Mouse (Mus musculus) liver, embryonic 12.5 days (tissue): ENCODE results near the gene Tnfaip8l2. TPM values are rescaled to one million over a fixed set of nuclear protein-coding genes. Genes with fewer than 3 reads are reported as not detected.
"Not testable (repeated sequence)": the region's sequence is repeated elsewhere in the genome, so short reads cannot be mapped to it uniquely, and the experiment has no call there.

Source experiments
- ATAC-seq: fragments of 200-750 bp; cut with Nextera tagmentation; 2 replicates; pipeline ENCODE4 v1.8.0; 2017; ENCODE audit warnings: moderate number of reproducible peaks, mild to moderate bottlenecking, moderate library complexity
- H3K27ac ChIP-seq: fragments of 300-500 bp; sonication (generic); 2 replicates; pipeline ENCODE4 v1.5.1; 2016; ENCODE audit warnings: mild to moderate bottlenecking
- H3K27me3 ChIP-seq: fragments of 300-500 bp; sonication (generic); replicated peaks from 2 replicates; pipeline ENCODE4 v1.6.1; 2016; ENCODE audit warnings: mild to moderate bottlenecking, moderate library complexity
- H3K36me3 ChIP-seq: fragments of 300-500 bp; sonication (generic); 2 replicates; pipeline ENCODE4 v1.6.1; 2016; ENCODE audit warnings: mild to moderate bottlenecking, moderate library complexity
- H3K4me1 ChIP-seq: fragments of 300-500 bp; sonication (generic); 2 replicates; pipeline ENCODE4 v1.6.1; 2016
- H3K4me2 ChIP-seq: fragments of 300-500 bp; sonication (generic); 2 replicates; pipeline ENCODE4 v1.6.1; 2016; ENCODE audit warnings: mild to moderate bottlenecking, moderate library complexity
- H3K4me3 ChIP-seq: fragments of 300-500 bp; sonication (generic); 2 replicates; pipeline ENCODE4 v1.5.1; 2016; ENCODE audit warnings: mild to moderate bottlenecking, moderate library complexity
- H3K9ac ChIP-seq: fragments of 300-500 bp; sonication (generic); 2 replicates; pipeline ENCODE4 v1.6.1; 2016; ENCODE audit warnings: mild to moderate bottlenecking, moderate library complexity
- H3K9me3 ChIP-seq: fragments of 300-500 bp; sonication (generic); replicated peaks from 2 replicates; pipeline ENCODE4 v1.6.1; 2016; ENCODE audit warnings: mild to moderate bottlenecking, moderate library complexity
- WGBS: fragments of 180-500 bp; shearing (Covaris S2); methylation state at CpG from one replicate; pipeline ENCODE4 v1.1.7; 2016; ENCODE audit not compliant: insufficient replicate concordance; 5-methylcytosine and 5-hydroxymethylcytosine counted together
- polyA plus RNA-seq: library from polyadenylated mRNA; unstranded; fragments of >200 nt; fragmentation: Nextera tagmentation; extraction: Ambion mirVana; gene quantifications from 2 replicates; pipeline ENCODE4 v1.2.1, GENCODE M21; 2016

The Tnfaip8l2 gene
- polyA plus RNA-seq, 1 experiment from 2014 or later = 5.1 TPM

- Histone ChIP-seq H3K4me2 (peak overlapping the region; percentile 84), H3K27me3 (no peaks in the 10 kb centered on the region), H3K9ac (peak overlapping the region; percentile 81), H3K4me1 (peaks cover 29% of the 10 kb centered on the region), H3K27ac (peak overlapping the region; percentile 80), H3K4me3 (peak overlapping the region; percentile 79), H3K36me3 (peaks cover 36% of the 10 kb centered on the region), H3K9me3 (no peaks in the 10 kb centered on the region)
- no peak; the same call in 1 of the 2 replicates for ATAC-seq
- WGBS = 47% methylated on average over 11 of the region's 11 CpGs
Measured at GRCm38 (mm10) chr3:95133176-95133575, 9.0 kb downstream of the Tnfaip8l2 start.

GRCm38 (mm10) chr3:95132389-95132788, 9.8 kb downstream of the Tnfaip8l2 start:
- not testable (repeated sequence) for H3K4me3 ChIP-seq, ATAC-seq, H3K9me3 ChIP-seq, H3K27ac ChIP-seq, H3K9ac ChIP-seq, H3K27me3 ChIP-seq, H3K4me2 ChIP-seq
- 76% methylated on average over 2 of the region's 2 CpGs for WGBS
- peaks cover 32% of the 10 kb centered on the region for H3K36me3 ChIP-seq
- H3K4me1 ChIP-seq = peaks cover 29% of the 10 kb centered on the region

GRCm38 (mm10) chr3:95130081-95130480, 12.1 kb downstream of the Tnfaip8l2 start:
- Histone ChIP-seq H3K4me3 (no peak overlapping the region), H3K9me3 (no peaks in the 10 kb centered on the region), H3K4me1 (peaks cover 13% of the 10 kb centered on the region), H3K27me3 (no peaks in the 10 kb centered on the region), H3K36me3 (peaks cover 32% of the 10 kb centered on the region), H3K9ac (no peak overlapping the region), H3K27ac (no peak overlapping the region), H3K4me2 (no peak overlapping the region)
- 80% methylated on average over 5 of the region's 5 CpGs for WGBS
- no peak for ATAC-seq

GRCm38 (mm10) chr3:95129226-95129651, 12.9 kb downstream of the Tnfaip8l2 start:
- H3K27me3 ChIP-seq = no peaks in the 10 kb centered on the region
- no peaks in the 10 kb centered on the region for H3K9me3 ChIP-seq
- no peak for ATAC-seq
- 70% methylated on average over 6 of the region's 6 CpGs for WGBS
- no peak overlapping the region for H3K4me3 ChIP-seq
- no peak overlapping the region for H3K27ac ChIP-seq
- H3K36me3 ChIP-seq = peaks cover 32% of the 10 kb centered on the region
- H3K9ac ChIP-seq = no peak overlapping the region
- peaks cover 15% of the 10 kb centered on the region for H3K4me1 ChIP-seq
- H3K4me2 ChIP-seq = no peak overlapping the region

GRCm38 (mm10) chr3:95124972-95125371, 17.2 kb downstream of the Tnfaip8l2 start:
- ATAC-seq = no peak
- H3K36me3 ChIP-seq = peaks cover 39% of the 10 kb centered on the region
- no peak overlapping the region for H3K27ac ChIP-seq
- H3K4me1 ChIP-seq = peaks cover 7% of the 10 kb centered on the region
- no peak overlapping the region for H3K4me3 ChIP-seq
- H3K9ac ChIP-seq = no peak overlapping the region
- no peaks in the 10 kb centered on the region for H3K27me3 ChIP-seq
- no peaks in the 10 kb centered on the region for H3K9me3 ChIP-seq
- H3K4me2 ChIP-seq = no peak overlapping the region
- WGBS = 59% methylated on average over 5 of the region's 5 CpGs

- no peak within 1 kb of the TSS for H3K9ac ChIP-seq
- no peak within 1 kb of the TSS for H3K4me3 ChIP-seq
- ATAC-seq = 0 out of 2 replicates have a peak, but pooled peaks have one; percentile 16
- WGBS = 52% methylated on average over 6 of the region's 6 CpGs
- H3K36me3 ChIP-seq = peaks cover 39% of the 10 kb centered on the region
- no peak within 1 kb of the TSS for H3K4me2 ChIP-seq
- H3K27me3 ChIP-seq = no peaks in the 10 kb centered on the region
- H3K9me3 ChIP-seq = no peaks in the 10 kb centered on the region
- 0 out of 2 replicates have a peak within 1 kb of the TSS, but pooled peaks have one; percentile 13 for H3K27ac ChIP-seq
- peaks cover 7% of the 10 kb centered on the region for H3K4me1 ChIP-seq
Measured at GRCm38 (mm10) chr3:95124246-95124645, 17.9 kb downstream of the Tnfaip8l2 start, which contains the start of gene Tmod4. TSS of gene Tmod4 (plus strand) at chr3:95124476.

GRCm38 (mm10) chr3:95121580-95121979, 20.6 kb downstream of the Tnfaip8l2 start:
- no peaks in the 10 kb centered on the region for H3K9me3 ChIP-seq
- H3K27ac ChIP-seq = peak overlapping the region; percentile 36; the same call in 1 of the 2 replicates
- 0 out of 2 replicates have a peak, but pooled peaks have one; percentile 24 for ATAC-seq
- peaks cover 55% of the 10 kb centered on the region for H3K36me3 ChIP-seq
- no peak overlapping the region for H3K9ac ChIP-seq
- WGBS = 55% methylated on average over 6 of the region's 6 CpGs
- H3K4me3 ChIP-seq = no peak overlapping the region
- H3K27me3 ChIP-seq = no peaks in the 10 kb centered on the region
- H3K4me2 ChIP-seq = no peak overlapping the region
- H3K4me1 ChIP-seq = peaks cover 7% of the 10 kb centered on the region

GRCm38 (mm10) chr3:95117751-95118150, 24.4 kb downstream of the Tnfaip8l2 start:
- no peak overlapping the region for H3K4me2 ChIP-seq
- no peaks in the 10 kb centered on the region for H3K27me3 ChIP-seq
- no peaks in the 10 kb centered on the region for H3K9me3 ChIP-seq
- no peak overlapping the region for H3K4me3 ChIP-seq
- peaks cover 5% of the 10 kb centered on the region for H3K4me1 ChIP-seq
- WGBS = 88% methylated on average over 2 of the region's 2 CpGs
- H3K27ac ChIP-seq = no peak overlapping the region
- H3K9ac ChIP-seq = no peak overlapping the region
- no peak for ATAC-seq
- peaks cover 70% of the 10 kb centered on the region for H3K36me3 ChIP-seq

- ATAC-seq = no peak
- Histone ChIP-seq H3K27ac (0 out of 2 replicates have a peak overlapping the region, but pooled peaks have one; percentile 0), H3K9me3 (no peaks in the 10 kb centered on the region), H3K4me2 (peak overlapping the region; percentile 70), H3K36me3 (peaks cover 24% of the 10 kb centered on the region), H3K4me1 (peaks cover 40% of the 10 kb centered on the region), H3K9ac (no peak overlapping the region; the same call in 1 of the 2 replicates), H3K4me3 (no peak overlapping the region), H3K27me3 (no peaks in the 10 kb centered on the region)
- 89% methylated on average over 1 of the region's 1 CpGs for WGBS
Measured at GRCm38 (mm10) chr3:95112760-95113159, 29.4 kb downstream of the Tnfaip8l2 start.

GRCm38 (mm10) chr3:95110911-95111726, 31.0 kb downstream of the Tnfaip8l2 start, which contains the start of gene Vps72:
TSS of gene Vps72 (plus strand) at chr3:95111022.
- Histone ChIP-seq H3K4me2 (peak within 1 kb of the TSS; percentile 70), H3K27me3 (no peaks in the 10 kb centered on the region), H3K9ac (peak within 1 kb of the TSS; percentile 85), H3K27ac (peak within 1 kb of the TSS; percentile 94), H3K9me3 (no peaks in the 10 kb centered on the region), H3K4me3 (peak within 1 kb of the TSS; percentile 83), H3K4me1 (peaks cover 42% of the 10 kb centered on the region), H3K36me3 (peaks cover 17% of the 10 kb centered on the region)
- 1% methylated on average over 54 of the region's 54 CpGs for WGBS
- ATAC-seq = peak; percentile 71

- H3K4me3 ChIP-seq = no peak overlapping the region
- no peak for ATAC-seq
- peaks cover 8% of the 10 kb centered on the region for H3K36me3 ChIP-seq
- H3K4me2 ChIP-seq = no peak overlapping the region
- WGBS = 61% methylated on average over 2 of the region's 2 CpGs
- no peaks in the 10 kb centered on the region for H3K9me3 ChIP-seq
- no peaks in the 10 kb centered on the region for H3K27me3 ChIP-seq
- no peak overlapping the region for H3K27ac ChIP-seq
- no peak overlapping the region for H3K9ac ChIP-seq
- H3K4me1 ChIP-seq = peaks cover 61% of the 10 kb centered on the region
Measured at GRCm38 (mm10) chr3:95107898-95108297, 34.3 kb downstream of the Tnfaip8l2 start.

GRCm38 (mm10) chr3:95107308-95107707, 34.9 kb downstream of the Tnfaip8l2 start:
- peak overlapping the region; percentile 69 for H3K9ac ChIP-seq
- H3K4me1 ChIP-seq = peaks cover 61% of the 10 kb centered on the region
- H3K27ac ChIP-seq = 0 out of 2 replicates have a peak overlapping the region, but pooled peaks have one; percentile 74
- ATAC-seq, H3K27me3 ChIP-seq, H3K9me3 ChIP-seq: not testable (repeated sequence)
- H3K4me3 ChIP-seq = peak overlapping the region; percentile 91
- H3K36me3 ChIP-seq = peaks cover 11% of the 10 kb centered on the region
- peak overlapping the region; percentile 75 for H3K4me2 ChIP-seq
